Mouse (Mus musculus) lung, adult 18-20 months (tissue): ENCODE measurements at regions not wholly inside any gene's neighbourhood (a gene's known extent, or its start where the extent isn't known, plus 50 kb on each side); places are given as distances from the start of the nearest gene placed in this dataset.

Source experiments
- DNase-seq, 2 experiments: peaks; one replicate each; pipeline ENCODE4 v3.0.0; 2022; ENCODE audit warnings: mixed read lengths in 2 of 2

DNA sequence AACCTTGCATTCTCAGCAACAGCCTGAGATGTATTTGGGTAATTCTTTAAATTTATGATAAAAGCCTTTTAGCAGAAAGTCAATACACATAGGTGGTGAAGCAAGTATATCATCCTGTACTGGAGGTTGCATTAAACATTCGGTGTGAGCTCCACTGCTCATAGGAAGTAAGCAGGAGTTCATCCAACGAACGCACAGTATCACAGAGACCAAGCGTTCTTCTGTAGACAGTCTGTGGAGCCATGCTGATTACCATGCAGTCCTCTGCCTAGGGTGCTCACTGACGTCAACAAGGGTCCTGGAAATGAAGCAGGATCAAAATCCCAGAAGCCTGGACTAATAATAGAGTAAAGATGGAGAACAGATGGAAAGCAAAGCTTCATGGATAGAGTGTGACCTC lies 391.1 kb upstream of the Mef2c start:
- DNase-seq, result no peak

GRCm38 (mm10) chr13:83113808-83114207 lies 390.0 kb upstream of the Mef2c start:
- no peak for DNase-seq

DNA sequence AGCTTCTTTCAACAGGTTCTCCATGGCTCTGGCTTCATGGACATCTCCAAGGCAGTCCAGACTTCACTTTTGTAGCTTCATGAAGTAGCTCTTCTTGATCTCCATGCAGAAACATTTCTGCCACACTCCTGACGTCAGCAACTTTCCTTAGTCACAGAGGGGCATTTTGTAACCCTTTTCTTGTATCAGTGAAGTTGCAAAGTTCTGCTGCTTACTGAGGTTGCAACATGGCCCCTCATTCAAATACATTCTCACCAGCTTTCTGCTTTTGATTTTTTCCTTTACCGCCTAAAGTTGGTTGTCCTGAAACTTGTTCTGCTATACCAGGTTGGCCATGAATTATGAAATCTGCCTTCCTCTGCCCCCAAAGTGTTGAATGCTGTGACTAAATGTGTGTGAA lies 389.4 kb upstream of the Mef2c start:
- DNase-seq, result no peak

DNA sequence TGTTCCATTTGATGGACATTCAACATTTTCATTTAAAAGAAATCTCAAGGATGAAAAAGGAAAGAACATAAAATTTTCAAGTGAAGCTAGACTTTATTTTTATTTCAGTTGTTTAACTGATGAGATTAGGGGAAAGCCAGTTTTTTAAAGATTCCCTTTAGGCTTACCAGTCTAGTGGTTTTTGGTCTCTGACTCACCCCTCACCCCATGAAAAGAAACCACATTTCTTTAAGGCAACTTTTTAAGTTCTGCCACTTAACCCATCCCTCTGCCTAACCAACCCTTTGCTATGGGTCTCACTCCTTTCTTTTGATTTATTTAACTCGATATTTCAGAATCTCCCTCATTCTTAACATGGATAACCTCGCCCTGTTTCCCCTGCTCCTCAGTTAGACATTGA lies 388.1 kb upstream of the Mef2c start:
- no peak for DNase-seq

DNA sequence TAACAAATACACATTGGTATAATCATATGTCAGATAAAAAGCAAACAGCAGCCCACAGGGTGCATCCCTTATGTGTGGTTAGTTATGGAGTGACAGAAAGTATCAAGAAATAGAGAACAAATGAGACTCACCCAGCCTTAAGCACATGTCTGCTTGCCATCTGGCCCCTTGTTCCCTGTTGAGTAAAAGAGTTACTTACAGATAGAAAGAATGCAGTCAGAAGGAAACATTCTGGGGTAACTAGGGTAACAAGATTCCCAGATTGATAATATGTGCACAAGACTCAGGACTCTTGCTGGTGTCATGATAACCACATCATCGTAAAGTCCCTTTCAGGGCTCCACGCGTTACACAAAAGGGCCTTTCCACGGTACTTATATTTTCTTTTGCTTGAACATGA lies 383.5 kb upstream of the Mef2c start:
- DNase-seq, result no peak

DNA sequence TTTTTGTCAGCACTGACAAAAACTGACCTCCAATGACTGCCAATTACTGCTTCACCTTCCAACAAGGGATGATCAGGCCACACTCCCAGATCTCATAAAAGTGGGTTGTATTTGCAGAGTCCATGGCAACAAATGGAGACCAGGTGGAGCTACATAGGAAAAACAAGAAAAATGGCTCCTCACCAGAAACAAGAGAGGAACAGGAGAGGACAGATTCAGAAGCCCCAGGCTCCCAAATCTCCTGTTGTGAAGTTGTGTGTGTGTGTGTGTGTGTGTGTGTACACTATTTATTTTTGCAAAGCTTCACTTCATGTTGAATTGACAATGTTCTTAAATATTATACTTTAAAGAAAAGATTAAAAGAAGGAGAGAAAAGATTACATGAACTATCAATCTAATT lies 380.2 kb upstream of the Mef2c start:
- DNase-seq, result no peak

DNA sequence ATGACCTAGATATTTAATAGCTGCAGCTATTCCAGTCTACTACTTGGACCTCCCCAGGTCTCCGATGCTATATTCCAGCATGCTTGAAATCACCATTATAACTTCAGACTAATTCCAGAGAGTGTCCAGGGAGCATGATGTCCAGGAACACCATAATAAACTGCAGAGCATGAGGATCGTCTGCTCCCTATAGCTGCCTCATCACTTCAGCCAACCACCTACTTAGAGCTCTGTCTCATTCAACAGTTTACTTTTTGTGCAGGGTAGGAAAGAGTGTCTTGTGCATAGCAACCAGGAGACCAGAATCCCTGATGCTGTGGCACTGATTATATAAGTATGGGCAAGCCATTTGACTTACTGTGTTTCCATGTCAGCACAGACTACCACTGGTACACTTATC lies 379.2 kb upstream of the Mef2c start:
- DNase-seq, result no peak

- DNase-seq, result no peak
Measured at GRCm38 (mm10) chr13:83126438-83126837, 377.4 kb upstream of the Mef2c start.

GRCm38 (mm10) chr13:83131129-83131981 lies 372.5 kb upstream of the Mef2c start:
- no peak for DNase-seq

DNA sequence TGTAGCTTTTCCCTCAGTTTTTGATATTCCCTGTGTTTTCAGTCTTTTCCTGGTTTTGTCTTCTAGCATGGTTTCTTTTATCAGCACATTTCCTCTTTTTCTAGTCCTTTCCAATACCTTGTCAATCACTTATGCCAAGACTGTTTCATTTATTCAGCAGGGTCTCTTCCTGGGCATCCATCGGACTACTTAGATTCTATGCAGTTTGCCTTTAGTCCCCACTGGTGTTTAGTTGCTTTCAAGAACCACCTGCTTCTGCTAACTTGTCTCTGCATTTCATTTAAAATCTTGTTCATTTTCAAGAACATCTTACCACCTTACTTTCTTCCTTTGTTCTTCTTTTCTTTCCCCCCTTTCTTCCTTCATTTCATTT lies 371.9 kb upstream of the Mef2c start:
- no peak for DNase-seq

GRCm38 (mm10) chr13:83132671-83133638 lies 370.9 kb upstream of the Mef2c start:
- DNase-seq, result no peak

DNA sequence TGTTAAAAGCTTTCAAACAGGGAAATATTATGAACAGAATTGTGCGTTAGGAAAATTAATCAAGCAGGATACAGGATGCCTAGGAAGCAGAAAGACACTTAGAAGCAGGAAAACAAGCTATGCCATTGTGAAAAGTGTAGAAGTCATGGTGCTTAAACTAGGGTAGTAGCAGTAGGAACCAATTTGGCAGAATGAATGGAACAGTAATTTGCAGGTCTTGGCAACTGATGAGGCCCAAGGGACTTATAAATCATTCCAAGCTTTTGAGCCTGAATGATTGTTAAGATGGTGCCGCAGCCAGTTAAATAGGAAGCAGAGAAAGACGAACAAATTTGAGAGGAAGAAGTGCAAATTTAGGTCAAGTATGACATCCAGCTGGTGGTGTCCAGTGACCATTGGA lies 360.5 kb upstream of the Mef2c start:
- no peak for DNase-seq

DNA sequence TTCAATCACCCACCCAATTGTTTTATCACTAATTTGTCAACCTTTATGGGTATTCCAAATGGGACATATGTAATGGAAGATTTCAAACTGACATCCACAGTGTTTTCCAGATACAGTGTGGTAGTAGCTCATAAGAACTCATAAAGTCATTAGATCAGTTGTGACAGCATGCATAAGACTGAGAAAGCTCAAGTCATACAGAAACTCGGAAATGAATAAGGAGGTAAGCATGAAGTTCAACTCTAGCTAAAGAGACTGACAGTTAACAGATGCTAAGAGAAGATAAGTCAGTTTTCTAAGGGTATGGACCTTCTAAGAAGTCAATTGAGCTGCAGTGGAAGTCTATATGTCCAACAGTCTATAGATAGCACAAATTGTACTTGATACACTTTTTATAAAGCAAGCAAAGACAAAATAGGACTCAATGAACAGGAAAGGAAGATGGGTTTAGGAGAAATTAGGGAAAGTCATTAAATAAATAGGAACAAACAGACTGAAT lies 349.2 kb upstream of the Mef2c start:
- no peak for DNase-seq

- DNase-seq, result no peak
Measured at GRCm38 (mm10) chr13:83159969-83160368, 343.9 kb upstream of the Mef2c start.

DNA sequence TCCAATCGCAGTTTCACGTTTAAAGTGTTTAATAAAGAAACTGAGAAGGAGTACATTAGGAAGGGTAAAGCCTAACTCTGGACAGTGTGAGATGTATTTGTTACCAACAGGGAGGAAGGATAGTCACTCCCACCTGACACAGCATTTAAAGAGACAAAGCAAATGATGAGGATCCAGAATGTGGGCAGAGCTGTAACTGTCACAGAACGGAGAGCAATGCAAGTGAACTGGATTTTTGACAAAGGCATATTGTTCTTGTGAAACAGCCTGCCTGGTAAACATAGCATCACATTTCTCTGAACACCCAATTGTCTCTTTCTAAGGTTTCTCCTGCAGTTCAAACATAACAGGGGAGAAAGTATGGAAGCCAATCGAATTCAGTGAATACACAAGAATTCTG lies 341.1 kb upstream of the Mef2c start:
- DNase-seq, result no peak

GRCm38 (mm10) chr13:83175086-83175485 lies 328.7 kb upstream of the Mef2c start:
- DNase-seq, result no peak

DNA sequence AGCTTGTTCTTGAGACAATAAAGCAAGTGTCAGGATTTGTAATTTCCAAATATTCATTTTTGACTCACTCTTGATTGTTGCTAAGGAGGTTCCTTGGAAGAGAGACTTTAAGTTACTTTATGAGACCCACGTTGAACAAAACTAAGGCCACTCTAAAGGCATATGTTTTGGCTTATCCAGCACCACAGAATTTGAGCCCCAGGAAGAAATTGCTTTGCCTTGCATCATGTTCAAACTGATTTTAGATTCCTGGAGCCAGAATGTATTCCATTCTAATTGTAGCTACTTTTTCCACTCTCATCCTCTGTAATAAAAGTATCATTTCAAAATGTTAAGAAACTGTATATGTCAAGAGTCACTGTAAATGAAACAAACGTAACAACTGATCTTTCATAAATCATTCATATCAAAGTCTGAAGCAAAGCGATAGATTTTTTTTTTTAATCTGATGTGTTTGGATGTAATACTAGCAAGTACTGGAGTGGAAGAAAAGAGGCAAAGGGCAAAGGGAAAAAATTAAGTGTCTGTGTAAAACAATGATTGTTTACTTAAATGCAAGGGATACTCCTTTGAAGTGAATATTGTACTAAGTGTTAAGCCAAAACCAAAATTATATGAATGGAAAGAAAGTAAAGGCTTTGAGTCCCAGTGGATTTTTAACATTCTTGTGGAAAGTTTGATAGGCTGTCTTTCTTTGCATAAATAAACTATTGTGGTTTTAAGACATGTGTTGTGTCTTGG lies 301.7 kb upstream of the Mef2c start:
- no peak for DNase-seq

- no peak for DNase-seq
Measured at GRCm38 (mm10) chr13:83206622-83207021, 297.2 kb upstream of the Mef2c start.

GRCm38 (mm10) chr13:83207513-83207912 lies 296.3 kb upstream of the Mef2c start:
- no peak for DNase-seq

DNA sequence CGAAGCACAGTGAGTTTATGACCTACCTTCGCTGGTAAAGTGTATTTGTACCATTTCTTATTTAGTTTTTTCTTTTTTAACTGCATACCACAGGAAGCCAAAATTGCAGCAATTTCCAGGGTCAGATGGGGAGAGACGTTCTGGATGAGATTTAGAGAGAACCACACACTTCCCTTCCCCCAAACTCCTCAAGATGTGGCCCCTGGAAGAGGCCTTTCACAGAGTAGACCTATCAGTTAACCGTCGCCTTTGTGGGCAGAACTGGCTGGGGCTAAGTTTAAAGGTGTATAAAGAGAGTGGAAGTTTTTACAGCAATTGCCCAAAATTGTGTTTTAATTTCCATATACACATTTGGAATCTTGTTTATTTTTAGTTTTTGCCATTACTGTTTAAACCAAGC lies 295.7 kb upstream of the Mef2c start:
- no peak for DNase-seq

GRCm38 (mm10) chr13:83214811-83215210 lies 289.0 kb upstream of the Mef2c start:
- no peak for DNase-seq

GRCm38 (mm10) chr13:83216454-83216853 lies 287.4 kb upstream of the Mef2c start:
- DNase-seq, result no peak

DNA sequence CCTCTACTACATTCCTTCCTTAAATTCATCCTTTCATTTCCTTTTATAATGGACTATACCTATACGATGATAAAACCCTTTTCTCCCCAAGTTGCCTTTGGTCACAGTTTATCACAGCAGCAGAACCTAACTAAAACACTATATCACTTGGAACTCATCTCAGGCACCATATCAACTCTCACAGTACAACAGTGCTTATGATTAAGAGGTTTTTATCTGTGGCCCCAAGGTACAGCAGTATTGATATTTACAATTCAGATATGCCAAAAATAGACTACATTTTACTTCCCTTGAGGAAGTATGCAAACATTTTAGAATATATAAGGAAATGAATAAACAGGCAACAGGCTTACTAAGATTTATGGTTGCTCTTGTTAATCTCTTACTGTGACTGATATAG lies 251.4 kb upstream of the Mef2c start:
- DNase-seq, result no peak
